Mouse (Mus musculus): ENCODE results near the gene 1700020L24Rik. TPM values are rescaled to one million over a fixed set of nuclear protein-coding genes. Genes with fewer than 3 reads are reported as not detected.

1700020L24Rik gene
- polyA plus RNA-seq, 1 experiment from 2014 or later, result 1.4 TPM

DNA sequence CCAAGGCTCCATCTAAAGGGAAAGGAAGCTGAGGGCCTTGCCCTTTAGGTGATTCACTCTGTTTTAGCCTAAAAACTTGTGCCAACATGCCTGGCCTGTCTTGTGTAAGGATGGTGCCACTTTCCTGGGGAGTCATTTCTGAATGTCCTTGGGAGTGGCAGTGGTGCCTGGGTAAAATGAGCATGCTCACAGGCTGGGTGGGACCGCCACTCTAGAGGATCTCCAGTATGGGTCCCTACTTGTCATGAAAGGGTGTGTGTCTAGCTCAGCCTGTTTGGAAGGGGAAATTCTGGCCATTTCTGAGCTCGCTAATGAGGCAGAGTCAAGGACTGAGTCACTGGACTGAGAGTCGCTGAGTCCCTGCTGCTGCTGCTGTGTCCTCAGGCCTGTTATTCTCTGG, 18.1 kb downstream of the 1700020L24Rik start:
- no peak overlapping the region for H3K9ac ChIP-seq
- ATAC-seq (ENCODE audit: extremely low read depth, insufficient number of reproducible peaks, low FRiP score, low TSS enrichment), result no peak
- 59% methylated on average over 3 of the region's 3 CpGs for WGBS
- H3K4me1 ChIP-seq, result peaks cover 52% of the 10 kb centered on the region
- no peak overlapping the region for H3K4me2 ChIP-seq
- H3K9me3 ChIP-seq, result no peaks in the 10 kb centered on the region
- H3K27me3 ChIP-seq (replicated peaks), result peaks cover 19% of the 10 kb centered on the region
- H3K27ac ChIP-seq (replicated peaks), result no peak overlapping the region
- H3K4me3 ChIP-seq, result no peak overlapping the region
- 0 out of 2 replicates have a peak, but pooled peaks cover 3% of the 10 kb centered on the region for H3K36me3 ChIP-seq

GRCm38 (mm10) chr11:83457257-83457656, 19.8 kb downstream of the 1700020L24Rik start:
- Histone ChIP-seq H3K4me3 (no peak overlapping the region), H3K4me2 (no peak overlapping the region), H3K27ac (replicated peaks) (no peak overlapping the region), H3K4me1 (peaks cover 60% of the 10 kb centered on the region), H3K27me3 (replicated peaks) (peaks cover 28% of the 10 kb centered on the region), H3K9ac (no peak overlapping the region), H3K9me3 (no peaks in the 10 kb centered on the region), H3K36me3 (no peaks in the 10 kb centered on the region)
- no peak for ATAC-seq (ENCODE audit: extremely low read depth, insufficient number of reproducible peaks, low FRiP score, low TSS enrichment)
- 50% methylated on average over 7 of the region's 7 CpGs for WGBS

DNA sequence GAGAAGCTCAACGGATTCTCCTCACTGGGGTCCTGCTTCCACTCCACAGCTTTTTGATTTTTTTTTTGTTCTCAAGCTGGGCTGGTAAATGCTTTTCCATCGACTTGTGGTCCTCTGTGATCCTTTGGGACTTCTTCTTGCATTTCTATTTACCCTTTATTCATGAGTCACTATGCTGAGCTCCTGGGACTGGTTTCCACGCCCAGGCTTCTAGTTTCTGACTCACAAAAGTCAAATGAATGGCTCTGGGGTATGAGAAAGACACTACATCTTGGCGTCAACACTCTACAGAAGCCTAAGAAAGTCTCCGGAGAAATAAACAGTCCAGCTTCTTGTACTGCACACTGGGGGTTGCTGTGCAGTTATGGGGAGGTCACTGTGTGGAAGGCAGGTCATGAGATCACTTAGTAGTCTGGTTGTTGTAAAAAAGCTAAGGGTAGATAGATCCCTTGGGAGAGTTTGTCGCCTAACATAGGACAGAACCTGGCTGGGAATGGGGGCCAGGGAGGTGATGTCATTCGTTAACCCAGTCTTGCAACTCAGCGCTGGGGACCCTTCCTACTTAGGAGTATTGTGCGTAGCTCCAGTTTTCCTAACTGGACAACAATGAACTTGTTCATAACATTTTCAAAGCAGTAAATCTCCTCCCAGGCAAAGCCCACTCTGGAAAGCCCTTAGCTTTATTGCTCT, 20.6 kb downstream of the 1700020L24Rik start:
- H3K27ac ChIP-seq (replicated peaks), result no peak overlapping the region
- H3K4me3 ChIP-seq, result no peak overlapping the region
- WGBS, result 55% methylated on average over 9 of the region's 9 CpGs
- no peaks in the 10 kb centered on the region for H3K36me3 ChIP-seq
- no peak for ATAC-seq (ENCODE audit: extremely low read depth, insufficient number of reproducible peaks, low FRiP score, low TSS enrichment)
- H3K27me3 ChIP-seq (replicated peaks), result peaks cover 33% of the 10 kb centered on the region
- peak overlapping the region; percentile 10; the same call in 1 of the 2 replicates for H3K9ac ChIP-seq
- no peak overlapping the region for H3K4me2 ChIP-seq
- peaks cover 65% of the 10 kb centered on the region for H3K4me1 ChIP-seq
- no peaks in the 10 kb centered on the region for H3K9me3 ChIP-seq

DNA sequence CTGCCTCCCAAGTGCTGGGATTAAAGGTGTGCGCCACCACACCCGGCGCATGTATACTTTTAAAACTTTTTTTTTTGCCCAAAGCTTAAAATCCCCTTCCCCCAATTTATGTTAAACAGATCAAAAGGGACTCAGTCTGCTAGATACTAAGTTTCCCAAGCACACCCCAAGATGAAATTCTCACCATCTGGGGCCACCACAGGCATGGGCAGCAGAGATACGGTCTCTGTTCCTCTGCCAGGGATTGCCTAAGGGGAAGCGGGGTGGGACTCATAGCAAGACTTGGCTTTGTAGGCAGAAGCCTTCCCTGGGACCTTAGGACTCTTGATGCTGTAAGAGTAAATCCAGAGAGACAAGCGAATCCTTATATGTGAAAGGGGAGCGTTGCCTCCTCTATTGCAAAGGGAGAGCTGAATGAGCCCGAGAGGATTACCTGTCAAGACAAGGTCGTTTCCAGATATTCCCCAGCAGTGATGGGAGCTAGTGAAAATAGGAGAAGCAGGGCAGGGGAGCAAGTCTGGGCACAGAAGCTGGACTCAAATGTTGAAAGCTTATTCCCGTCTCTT, 24.1 kb downstream of the 1700020L24Rik start:
- H3K4me2 ChIP-seq, result peak overlapping the region; percentile 97
- H3K36me3 ChIP-seq, result no peaks in the 10 kb centered on the region
- peaks cover 59% of the 10 kb centered on the region for H3K4me1 ChIP-seq
- H3K27ac ChIP-seq (replicated peaks), result no peak overlapping the region
- H3K27me3 ChIP-seq (replicated peaks), result peaks cover 58% of the 10 kb centered on the region
- no peaks in the 10 kb centered on the region for H3K9me3 ChIP-seq
- WGBS, result 77% methylated on average over 10 of the region's 10 CpGs
- ATAC-seq (ENCODE audit: extremely low read depth, insufficient number of reproducible peaks, low FRiP score, low TSS enrichment), result no peak
- peak overlapping the region; percentile 76 for H3K4me3 ChIP-seq
- H3K9ac ChIP-seq, result peak overlapping the region; percentile 86

GRCm38 (mm10) chr11:83462711-83463244, 25.3 kb downstream of the 1700020L24Rik start, which contains the start of gene Mmp28:
Gene Mmp28, minus strand, starts transcription at chr11:83463071.
- ATAC-seq (ENCODE audit: extremely low read depth, insufficient number of reproducible peaks, low FRiP score, low TSS enrichment), result peak; percentile 8; the same call in 1 of the 2 replicates
- H3K4me1 ChIP-seq, result peaks cover 61% of the 10 kb centered on the region
- H3K27ac ChIP-seq (replicated peaks), result 0 out of 2 replicates have a peak within 1 kb of the TSS, but pooled peaks have one; percentile 37
- WGBS, result 0% methylated on average over 39 of the region's 42 CpGs
- H3K4me2 ChIP-seq, result peak within 1 kb of the TSS; percentile 97
- peak within 1 kb of the TSS; percentile 76 for H3K4me3 ChIP-seq
- no peaks in the 10 kb centered on the region for H3K9me3 ChIP-seq
- no peaks in the 10 kb centered on the region for H3K36me3 ChIP-seq
- H3K27me3 ChIP-seq (replicated peaks), result peaks cover 58% of the 10 kb centered on the region
- peak within 1 kb of the TSS; percentile 86 for H3K9ac ChIP-seq

GRCm38 (mm10) chr11:83465976-83466375, 28.5 kb downstream of the 1700020L24Rik start:
- H3K4me1 ChIP-seq, result peaks cover 52% of the 10 kb centered on the region
- H3K4me2 ChIP-seq, result no peak overlapping the region
- no peak overlapping the region for H3K4me3 ChIP-seq
- H3K36me3 ChIP-seq, result no peaks in the 10 kb centered on the region
- H3K27me3 ChIP-seq (replicated peaks), result peaks cover 58% of the 10 kb centered on the region
- no peak for ATAC-seq (ENCODE audit: extremely low read depth, insufficient number of reproducible peaks, low FRiP score, low TSS enrichment)
- H3K9me3 ChIP-seq, result no peaks in the 10 kb centered on the region
- WGBS, result 28% methylated on average over 2 of the region's 2 CpGs
- H3K27ac ChIP-seq (replicated peaks), result no peak overlapping the region
- H3K9ac ChIP-seq, result no peak overlapping the region

GRCm38 (mm10) chr11:83467120-83467652, 29.7 kb downstream of the 1700020L24Rik start:
- H3K4me3 ChIP-seq, result no peak overlapping the region
- peak; percentile 56 for ATAC-seq (ENCODE audit: extremely low read depth, insufficient number of reproducible peaks, low FRiP score, low TSS enrichment)

GRCm38 (mm10) chr11:83468765-83469164, 31.3 kb downstream of the 1700020L24Rik start:
- H3K36me3 ChIP-seq, result no peaks in the 10 kb centered on the region
- no peak overlapping the region for H3K4me2 ChIP-seq
- ATAC-seq (ENCODE audit: extremely low read depth, insufficient number of reproducible peaks, low FRiP score, low TSS enrichment), result no peak
- no peak overlapping the region for H3K4me3 ChIP-seq
- H3K27ac ChIP-seq (replicated peaks), result no peak overlapping the region
- H3K9me3 ChIP-seq, result no peaks in the 10 kb centered on the region
- H3K9ac ChIP-seq, result no peak overlapping the region
- H3K4me1 ChIP-seq, result peaks cover 47% of the 10 kb centered on the region
- H3K27me3 ChIP-seq (replicated peaks), result peaks cover 37% of the 10 kb centered on the region
- WGBS, result 86% methylated on average over 3 of the region's 3 CpGs

More at GRCm38 (mm10) chr11:83467120-83467652, 29.7 kb downstream of the 1700020L24Rik start:
- WGBS, result 13% methylated on average over 11 of the region's 11 CpGs
- H3K27me3 ChIP-seq (replicated peaks), result peaks cover 48% of the 10 kb centered on the region
- H3K9ac ChIP-seq, result no peak overlapping the region
- peak overlapping the region; percentile 67 for H3K27ac ChIP-seq (replicated peaks)
- peaks cover 55% of the 10 kb centered on the region for H3K4me1 ChIP-seq
- no peaks in the 10 kb centered on the region for H3K36me3 ChIP-seq
- H3K9me3 ChIP-seq, result no peaks in the 10 kb centered on the region
- H3K4me2 ChIP-seq, result peak overlapping the region; percentile 16

- H3K4me2 ChIP-seq, result peak overlapping the region; percentile 71
- no peaks in the 10 kb centered on the region for H3K9me3 ChIP-seq
- peaks cover 12% of the 10 kb centered on the region; the same call in 1 of the 2 replicates for H3K27me3 ChIP-seq (replicated peaks)
- WGBS, result 72% methylated on average over 2 of the region's 2 CpGs
- H3K9ac ChIP-seq, result peak overlapping the region; percentile 80
- peaks cover 46% of the 10 kb centered on the region for H3K4me1 ChIP-seq
- ATAC-seq (ENCODE audit: extremely low read depth, insufficient number of reproducible peaks, low FRiP score, low TSS enrichment), result no peak
- peaks cover 9% of the 10 kb centered on the region for H3K36me3 ChIP-seq
- H3K4me3 ChIP-seq, result peak overlapping the region; percentile 85; the same call in 1 of the 2 replicates
- H3K27ac ChIP-seq (replicated peaks), result no peak overlapping the region
These were observed 34.3 kb downstream of the 1700020L24Rik start for GRCm38 (mm10) chr11:83471766-83472165.

DNA sequence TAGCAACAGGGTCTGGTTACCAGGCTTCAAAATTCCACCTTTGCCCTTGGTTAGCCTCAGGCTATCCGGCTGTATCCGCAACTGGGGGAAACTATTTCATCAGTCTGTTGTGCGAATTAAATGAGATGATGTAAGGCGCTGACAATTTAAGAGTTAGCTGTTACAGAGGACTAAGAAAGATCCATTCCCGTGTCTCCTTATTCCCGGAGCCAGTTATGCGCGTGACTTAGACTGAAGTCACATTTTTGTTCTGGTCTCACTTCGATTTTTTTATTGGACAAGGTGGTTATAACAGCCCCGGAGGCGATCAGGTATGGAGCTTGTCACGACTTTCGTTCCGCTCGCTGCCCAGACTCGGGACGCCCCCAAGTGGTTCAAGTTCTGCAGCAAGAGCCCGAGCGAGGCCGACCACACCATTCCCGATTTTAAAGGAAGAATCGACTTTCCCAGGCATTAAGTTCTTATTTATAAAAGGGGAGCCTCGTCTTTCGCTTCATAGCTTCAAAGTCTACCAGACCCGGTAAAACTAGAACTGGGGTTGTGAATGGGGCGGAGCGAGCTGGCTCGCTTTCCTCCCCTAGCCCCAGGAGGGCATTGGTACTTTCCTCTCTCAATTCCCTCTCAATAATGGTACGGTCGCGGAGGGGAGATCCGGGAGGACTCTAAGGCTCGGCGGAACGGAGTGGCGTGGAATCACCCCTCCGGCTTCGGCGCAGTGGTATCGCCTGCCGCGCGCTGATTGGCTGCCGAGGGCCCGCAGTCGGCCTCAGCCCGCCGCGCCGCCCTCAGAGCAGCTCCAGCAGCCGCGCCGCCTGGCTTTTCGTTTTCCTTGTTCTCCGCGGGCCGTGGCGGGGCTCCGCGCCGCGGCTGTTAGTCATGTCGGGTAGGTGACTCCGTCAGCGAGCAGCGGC, 35.1 kb downstream of the 1700020L24Rik start, which contains the start of gene Taf15:
TSS of gene Taf15 (plus strand) at position 763 of the 911 bp plus-strand sequence.
- H3K27ac ChIP-seq (replicated peaks), result peak within 1 kb of the TSS; percentile 91
- H3K9ac ChIP-seq, result peak within 1 kb of the TSS; percentile 93
- H3K9me3 ChIP-seq, result no peaks in the 10 kb centered on the region
- peak within 1 kb of the TSS; percentile 85 for H3K4me3 ChIP-seq
- H3K4me1 ChIP-seq, result peaks cover 38% of the 10 kb centered on the region
- H3K36me3 ChIP-seq, result peaks cover 14% of the 10 kb centered on the region
- peak; percentile 97 for ATAC-seq (ENCODE audit: extremely low read depth, insufficient number of reproducible peaks, low FRiP score, low TSS enrichment)
- H3K4me2 ChIP-seq, result peak within 1 kb of the TSS; percentile 88
- WGBS, result under 1% methylated on average over 66 of the region's 66 CpGs
- peaks cover 12% of the 10 kb centered on the region; the same call in 1 of the 2 replicates for H3K27me3 ChIP-seq (replicated peaks)

Data from heart, embryonic 13.5 days (tissue).